Mouse (Mus musculus): Measurements from ENCODE around the gene Tk1. TPM values are rescaled to one million over a fixed set of nuclear protein-coding genes. Genes with fewer than 3 reads are reported as not detected.
"Not testable (repeated sequence)": the region's sequence is repeated elsewhere in the genome, so short reads cannot be mapped to it uniquely, and the experiment has no call there.

The Tk1 gene
- polyA plus RNA-seq, 1 experiment from 2014 or later: 9.8 TPM

DNA sequence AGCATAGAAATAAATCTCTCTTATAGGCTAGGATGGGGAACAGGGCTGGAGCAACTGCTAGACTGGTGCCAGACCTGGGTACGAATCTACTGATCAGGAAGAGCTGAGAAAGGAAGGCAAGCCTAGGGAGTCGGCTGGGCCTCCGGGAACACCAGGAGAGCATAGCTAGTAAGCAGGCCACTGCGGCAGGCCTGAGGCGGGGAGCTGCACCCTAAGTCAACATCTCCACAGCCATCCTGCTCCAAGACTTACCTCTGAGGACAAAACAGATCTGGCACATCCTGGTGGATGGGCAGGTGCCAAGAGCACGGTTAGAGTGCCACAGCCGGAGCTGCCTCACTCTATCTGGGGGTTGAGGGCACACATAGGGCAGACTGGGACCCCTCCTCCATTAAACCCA lies 5.7 kb downstream of the Tk1 start:
- Histone ChIP-seq H3K27ac (ENCODE audit: low read length) (no peak overlapping the region), H3K9me3 (replicated peaks; ENCODE audit: control insufficient read depth, low read length, poor library complexity, severe bottlenecking) (no peaks in the 10 kb centered on the region), H3K4me3 (ENCODE audit: low read depth, low read length) (no peak overlapping the region), H3K4me1 (ENCODE audit: control insufficient read depth, insufficient read depth, low read length) (peaks cover 13% of the 10 kb centered on the region), H3K27me3 (ENCODE audit: control insufficient read depth, insufficient read depth, low read depth, low read length) (no peaks in the 10 kb centered on the region), H3K9ac (ENCODE audit: low read depth, low read length) (no peak overlapping the region), H3K4me2 (ENCODE audit: low read length) (no peak overlapping the region), H3K36me3 (ENCODE audit: control insufficient read depth, insufficient read depth, low read length) (no peaks in the 10 kb centered on the region)
- 94% methylated on average over 7 of the region's 7 CpGs for WGBS
- ATAC-seq: no peak

DNA sequence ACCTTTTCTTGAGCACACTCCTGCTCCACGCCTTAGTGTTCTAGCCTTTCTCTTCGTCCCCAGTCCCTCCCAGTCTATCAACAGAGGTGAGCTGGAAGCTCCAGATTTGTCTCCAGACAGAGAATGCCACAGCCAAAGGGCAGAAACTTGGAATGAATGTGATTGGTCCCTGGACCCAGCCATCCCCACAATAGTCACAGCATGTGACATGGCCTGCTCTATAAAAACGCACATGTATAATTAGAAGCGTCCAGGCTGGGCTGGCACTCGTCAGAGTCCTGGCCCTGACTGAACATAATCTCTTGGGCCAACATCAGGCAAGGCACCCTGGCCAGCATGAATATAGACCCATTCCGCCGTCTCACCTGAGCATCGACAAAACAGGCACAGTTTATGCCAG lies 6.8 kb downstream of the Tk1 start:
- H3K9me3 ChIP-seq (replicated peaks; ENCODE audit: control insufficient read depth, low read length, poor library complexity, severe bottlenecking): no peaks in the 10 kb centered on the region
- H3K4me1 ChIP-seq (ENCODE audit: control insufficient read depth, insufficient read depth, low read length): peaks cover 5% of the 10 kb centered on the region
- no peak overlapping the region for H3K4me3 ChIP-seq (ENCODE audit: low read depth, low read length)
- no peak overlapping the region for H3K4me2 ChIP-seq (ENCODE audit: low read length)
- H3K36me3 ChIP-seq (ENCODE audit: control insufficient read depth, insufficient read depth, low read length): no peaks in the 10 kb centered on the region
- ATAC-seq: no peak
- no peak overlapping the region for H3K9ac ChIP-seq (ENCODE audit: low read depth, low read length)
- no peaks in the 10 kb centered on the region for H3K27me3 ChIP-seq (ENCODE audit: control insufficient read depth, insufficient read depth, low read depth, low read length)
- no peak overlapping the region for H3K27ac ChIP-seq (ENCODE audit: low read length)
- WGBS: 53% methylated on average over 8 of the region's 8 CpGs

- WGBS: 88% methylated on average over 13 of the region's 13 CpGs
- Histone ChIP-seq H3K4me1 (ENCODE audit: control insufficient read depth, insufficient read depth, low read length) (peaks cover 3% of the 10 kb centered on the region; the same call in 1 of the 2 replicates), H3K27ac (ENCODE audit: low read length) (no peak overlapping the region), H3K36me3 (ENCODE audit: control insufficient read depth, insufficient read depth, low read length) (no peaks in the 10 kb centered on the region), H3K9ac (ENCODE audit: low read depth, low read length) (no peak overlapping the region), H3K4me2 (ENCODE audit: low read length) (no peak overlapping the region), H3K9me3 (replicated peaks; ENCODE audit: control insufficient read depth, low read length, poor library complexity, severe bottlenecking) (no peaks in the 10 kb centered on the region), H3K27me3 (ENCODE audit: control insufficient read depth, insufficient read depth, low read depth, low read length) (no peaks in the 10 kb centered on the region), H3K4me3 (ENCODE audit: low read depth, low read length) (no peak overlapping the region)
- no peak for ATAC-seq
These were observed 9.4 kb downstream of the Tk1 start for GRCm38 (mm10) chr11:117816389-117816996.

DNA sequence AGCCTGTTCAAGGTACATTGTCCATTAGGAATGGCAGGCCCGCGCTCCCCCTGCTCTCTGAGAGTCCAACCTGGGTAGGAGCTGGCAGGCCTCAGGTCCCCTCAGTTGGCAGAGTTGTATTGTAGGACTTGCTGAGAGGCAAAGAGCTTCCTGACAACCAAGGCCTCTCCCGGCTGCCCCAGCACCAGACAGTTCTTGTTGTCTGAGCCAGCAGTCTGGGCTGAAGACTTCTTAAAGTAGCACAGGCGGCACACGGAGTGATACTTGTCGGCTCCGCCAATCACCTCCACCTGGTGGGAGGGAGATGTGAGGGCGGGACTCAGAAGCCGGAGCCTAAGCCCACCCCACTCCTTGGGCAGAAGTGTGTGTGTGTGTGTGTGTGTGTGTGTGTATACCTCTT lies 10.0 kb downstream of the Tk1 start:
- WGBS: 86% methylated on average over 9 of the region's 9 CpGs
- H3K9me3 ChIP-seq (replicated peaks; ENCODE audit: control insufficient read depth, low read length, poor library complexity, severe bottlenecking); ATAC-seq; H3K27ac ChIP-seq (ENCODE audit: low read length); H3K4me1 ChIP-seq (ENCODE audit: control insufficient read depth, insufficient read depth, low read length); H3K36me3 ChIP-seq (ENCODE audit: control insufficient read depth, insufficient read depth, low read length); H3K4me3 ChIP-seq (ENCODE audit: low read depth, low read length); H3K4me2 ChIP-seq (ENCODE audit: low read length); H3K9ac ChIP-seq (ENCODE audit: low read depth, low read length); H3K27me3 ChIP-seq (ENCODE audit: control insufficient read depth, insufficient read depth, low read depth, low read length): not testable (repeated sequence)

- ATAC-seq: no peak
- 95% methylated on average over 6 of the region's 6 CpGs for WGBS
These were observed 11.1 kb downstream of the Tk1 start for GRCm38 (mm10) chr11:117814704-117815366.

DNA sequence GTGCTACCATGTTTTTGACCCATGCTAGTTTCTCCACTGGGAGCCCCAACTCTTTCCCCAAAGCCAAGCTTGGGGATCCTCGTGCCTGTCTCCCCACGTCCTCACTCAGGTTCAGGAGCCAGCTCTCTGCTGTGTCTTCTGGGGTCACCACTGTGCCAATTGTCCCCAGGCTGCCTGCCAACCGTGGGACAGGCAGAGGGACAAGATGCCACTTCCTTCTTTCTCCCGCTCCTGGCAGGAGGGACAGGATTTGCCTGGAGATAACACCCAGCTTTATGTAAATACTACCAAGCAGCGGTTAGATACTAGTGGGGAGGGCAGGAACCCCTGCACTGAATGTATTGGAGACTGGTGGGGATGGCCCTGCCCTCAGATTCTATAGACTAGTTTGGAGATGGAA lies 12.0 kb downstream of the Tk1 start:
- no peak overlapping the region for H3K9ac ChIP-seq (ENCODE audit: low read depth, low read length)
- H3K27me3 ChIP-seq (ENCODE audit: control insufficient read depth, insufficient read depth, low read depth, low read length): peaks cover 12% of the 10 kb centered on the region
- 77% methylated on average over 5 of the region's 5 CpGs for WGBS
- H3K4me2 ChIP-seq (ENCODE audit: low read length): no peak overlapping the region
- H3K27ac ChIP-seq (ENCODE audit: low read length): no peak overlapping the region
- no peak for ATAC-seq
- peaks cover 10% of the 10 kb centered on the region; the same call in 1 of the 2 replicates for H3K4me1 ChIP-seq (ENCODE audit: control insufficient read depth, insufficient read depth, low read length)
- no peaks in the 10 kb centered on the region for H3K36me3 ChIP-seq (ENCODE audit: control insufficient read depth, insufficient read depth, low read length)
- H3K9me3 ChIP-seq (replicated peaks; ENCODE audit: control insufficient read depth, low read length, poor library complexity, severe bottlenecking): no peaks in the 10 kb centered on the region
- H3K4me3 ChIP-seq (ENCODE audit: low read depth, low read length): no peak overlapping the region

More at GRCm38 (mm10) chr11:117814704-117815366, 11.1 kb downstream of the Tk1 start:
- H3K4me2 ChIP-seq (ENCODE audit: low read length): no peak overlapping the region
- H3K4me1 ChIP-seq (ENCODE audit: control insufficient read depth, insufficient read depth, low read length): peaks cover 13% of the 10 kb centered on the region
- peaks cover 6% of the 10 kb centered on the region for H3K27me3 ChIP-seq (ENCODE audit: control insufficient read depth, insufficient read depth, low read depth, low read length)
- no peaks in the 10 kb centered on the region for H3K9me3 ChIP-seq (replicated peaks; ENCODE audit: control insufficient read depth, low read length, poor library complexity, severe bottlenecking)
- no peak overlapping the region for H3K4me3 ChIP-seq (ENCODE audit: low read depth, low read length)
- H3K27ac ChIP-seq (ENCODE audit: low read length): no peak overlapping the region
- no peak overlapping the region for H3K9ac ChIP-seq (ENCODE audit: low read depth, low read length)
- no peaks in the 10 kb centered on the region for H3K36me3 ChIP-seq (ENCODE audit: control insufficient read depth, insufficient read depth, low read length)

DNA sequence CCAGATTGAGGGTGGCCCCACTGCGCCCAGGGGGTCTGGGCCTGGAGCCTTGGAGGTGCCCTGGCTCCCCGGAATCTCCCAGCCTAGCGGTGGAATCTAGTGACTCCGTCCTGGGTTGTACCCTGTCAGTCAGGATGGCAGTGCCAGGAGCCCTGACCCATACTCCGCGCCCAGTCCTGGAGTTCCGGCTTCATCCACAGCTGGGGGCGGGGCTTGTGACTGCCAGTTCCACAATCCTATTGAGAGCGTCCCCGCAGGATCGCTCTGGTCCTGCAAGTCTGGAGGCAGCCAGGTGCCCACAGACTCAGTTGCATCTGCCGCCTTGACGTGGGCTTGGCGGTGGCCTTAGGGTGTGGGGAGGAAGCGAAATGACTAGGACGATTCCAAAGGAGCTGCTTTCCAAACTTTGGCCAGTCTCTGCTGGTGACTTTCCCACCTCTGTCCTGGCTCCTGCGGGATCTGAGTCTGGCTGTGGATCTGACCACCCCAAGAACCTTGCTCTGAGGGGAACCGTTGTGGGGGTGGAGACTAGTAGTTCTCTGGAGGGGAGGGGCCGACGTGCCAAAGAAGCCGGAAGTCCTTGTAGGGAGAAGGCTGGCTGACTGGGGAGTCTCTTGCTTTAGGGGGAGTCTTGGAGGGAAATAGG lies 15.4 kb downstream of the Tk1 start:
- under 1% methylated on average over 21 of the region's 21 CpGs for WGBS
- peak; percentile 85 for ATAC-seq
- no peak overlapping the region for H3K27ac ChIP-seq (ENCODE audit: low read length)

DNA sequence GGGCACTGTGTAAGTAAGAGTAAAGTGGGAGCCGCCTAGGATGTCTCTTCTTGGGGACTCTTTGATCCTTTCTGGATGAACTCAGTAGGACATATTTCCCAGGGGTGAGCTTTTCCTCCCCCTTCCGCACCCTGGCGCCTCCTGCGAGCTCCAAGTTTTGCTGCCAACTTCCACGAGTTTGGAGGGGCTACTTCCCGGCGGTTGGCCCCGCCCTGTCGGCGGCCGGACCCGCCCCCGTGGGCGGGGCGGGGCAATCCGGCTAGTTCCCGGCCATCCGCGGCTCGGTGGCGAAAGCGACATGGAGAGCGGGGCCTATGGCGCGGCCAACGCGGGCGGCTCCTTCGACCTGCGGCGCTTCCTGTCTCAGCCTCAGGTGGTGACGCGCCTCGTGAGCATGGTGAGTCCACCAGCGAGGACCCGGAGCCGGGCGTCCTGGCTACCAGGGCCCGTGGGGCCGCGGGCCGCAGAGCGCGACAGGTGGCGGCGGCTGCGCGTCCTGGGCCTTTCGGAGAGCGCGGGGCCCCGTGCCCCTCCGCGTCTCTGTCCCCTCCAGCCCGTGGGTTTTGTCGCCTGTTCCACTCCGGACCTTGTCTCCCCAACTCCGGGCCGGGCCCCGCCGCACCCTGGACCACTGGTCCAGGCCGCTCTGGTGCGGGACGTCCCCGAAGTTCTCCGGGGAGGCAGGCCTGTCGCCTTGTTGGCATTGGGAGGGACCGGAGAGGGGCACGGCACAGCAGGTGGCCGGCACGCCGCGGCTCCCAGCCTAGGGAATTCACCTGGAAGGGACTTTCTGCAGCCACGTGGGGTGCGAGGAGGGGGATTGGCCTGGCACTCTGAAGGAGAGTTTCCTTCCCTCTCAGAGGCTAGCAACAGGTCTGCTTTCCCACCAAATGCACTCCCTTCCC lies 16.2 kb downstream of the Tk1 start, which contains the start of the genes Gm20708 and Syngr2:
TSS of gene Gm20708 (plus strand) at position 262 of the 905 bp plus-strand sequence.
TSS of gene Syngr2 (plus strand) at position 262 of the 905 bp plus-strand sequence.
- Histone ChIP-seq H3K9me3 (replicated peaks; ENCODE audit: control insufficient read depth, low read length, poor library complexity, severe bottlenecking) (no peaks in the 10 kb centered on the region), H3K4me2 (ENCODE audit: low read length) (peak within 1 kb of the TSS; percentile 95), H3K4me3 (ENCODE audit: low read depth, low read length) (peak within 1 kb of the TSS; percentile 46), H3K4me1 (ENCODE audit: control insufficient read depth, insufficient read depth, low read length) (peaks cover 10% of the 10 kb centered on the region; the same call in 1 of the 2 replicates), H3K9ac (ENCODE audit: low read depth, low read length) (peak within 1 kb of the TSS; percentile 49), H3K27ac (ENCODE audit: low read length) (no peak within 1 kb of the TSS), H3K27me3 (ENCODE audit: control insufficient read depth, insufficient read depth, low read depth, low read length) (peaks cover 14% of the 10 kb centered on the region), H3K36me3 (ENCODE audit: control insufficient read depth, insufficient read depth, low read length) (no peaks in the 10 kb centered on the region)
- under 1% methylated on average over 64 of the region's 75 CpGs for WGBS
- ATAC-seq: peak; percentile 46

More for the DNA sequence above, 15.4 kb downstream of the Tk1 start:
- Histone ChIP-seq H3K36me3 (ENCODE audit: control insufficient read depth, insufficient read depth, low read length) (no peaks in the 10 kb centered on the region), H3K4me2 (ENCODE audit: low read length) (peak overlapping the region; percentile 95), H3K27me3 (ENCODE audit: control insufficient read depth, insufficient read depth, low read depth, low read length) (peaks cover 14% of the 10 kb centered on the region), H3K9ac (ENCODE audit: low read depth, low read length) (peak overlapping the region; percentile 49), H3K4me1 (ENCODE audit: control insufficient read depth, insufficient read depth, low read length) (peaks cover 10% of the 10 kb centered on the region; the same call in 1 of the 2 replicates), H3K4me3 (ENCODE audit: low read depth, low read length) (peak overlapping the region; percentile 46), H3K9me3 (replicated peaks; ENCODE audit: control insufficient read depth, low read length, poor library complexity, severe bottlenecking) (no peaks in the 10 kb centered on the region)

All from midbrain, embryonic 16.5 days (tissue).